Mouse (Mus musculus): Measurements from ENCODE around the gene Htr3a. TPM values are rescaled to one million over a fixed set of nuclear protein-coding genes. Genes with fewer than 3 reads are reported as not detected.

The Htr3a gene
- polyA plus RNA-seq, 1 experiment from 2014 or later, result 4.2 TPM

GRCm38 (mm10) chr9:48859828-48860525 lies 50.9 kb downstream of the Htr3a start:
- ATAC-seq, result no peak
- no peak overlapping the region for H3K4me2 ChIP-seq (ENCODE audit: low read length)
- no peak overlapping the region for H3K9ac ChIP-seq (ENCODE audit: low read length)
- no peaks in the 10 kb centered on the region for H3K27me3 ChIP-seq (replicated peaks; ENCODE audit: control insufficient read depth, insufficient read depth, low read length)
- H3K4me1 ChIP-seq (ENCODE audit: control insufficient read depth, insufficient read depth, low read length), result no peaks in the 10 kb centered on the region
- no peak overlapping the region for H3K4me3 ChIP-seq (ENCODE audit: low read depth, low read length)
- H3K36me3 ChIP-seq (ENCODE audit: control insufficient read depth, insufficient read depth, low read length), result no peaks in the 10 kb centered on the region
- DNase-seq (ENCODE audit: low spot score), result no peak
- WGBS, result 26% methylated on average over 10 of the region's 10 CpGs
- H3K27ac ChIP-seq (ENCODE audit: low read depth, low read length), result no peak overlapping the region
- no peaks in the 10 kb centered on the region for H3K9me3 ChIP-seq (replicated peaks; ENCODE audit: control insufficient read depth, low read length)

DNA sequence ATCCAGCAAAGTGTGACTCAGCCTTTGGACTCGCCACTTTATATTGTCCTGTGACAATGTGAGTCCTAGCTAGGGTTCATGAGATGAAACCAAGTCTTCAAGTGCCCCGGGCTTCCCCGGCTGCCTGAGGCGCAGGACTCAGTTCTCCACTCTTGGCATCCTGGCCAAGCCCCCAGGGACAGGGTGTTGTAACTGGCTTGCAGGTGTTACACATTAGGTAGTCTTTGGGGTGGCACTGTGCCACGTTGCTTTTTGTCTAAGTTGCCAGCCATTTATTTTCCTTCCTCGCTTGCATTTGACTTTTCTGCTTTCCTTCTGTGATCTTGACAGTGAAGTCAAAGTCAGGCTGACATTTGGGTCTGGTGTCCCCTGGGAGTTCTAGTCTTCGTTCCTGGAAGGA lies 53.0 kb downstream of the Htr3a start:
- Histone ChIP-seq H3K4me3 (ENCODE audit: low read depth, low read length) (no peak overlapping the region), H3K36me3 (ENCODE audit: control insufficient read depth, insufficient read depth, low read length) (no peaks in the 10 kb centered on the region), H3K4me1 (ENCODE audit: control insufficient read depth, insufficient read depth, low read length) (no peaks in the 10 kb centered on the region), H3K9ac (ENCODE audit: low read length) (no peak overlapping the region), H3K27ac (ENCODE audit: low read depth, low read length) (no peak overlapping the region), H3K27me3 (replicated peaks; ENCODE audit: control insufficient read depth, insufficient read depth, low read length) (no peaks in the 10 kb centered on the region), H3K4me2 (ENCODE audit: low read length) (no peak overlapping the region), H3K9me3 (replicated peaks; ENCODE audit: control insufficient read depth, low read length) (no peaks in the 10 kb centered on the region)
- 79% methylated on average over 7 of the region's 7 CpGs for WGBS
- no peak for ATAC-seq
- no peak for DNase-seq (ENCODE audit: low spot score)

- Histone ChIP-seq H3K9me3 (replicated peaks; ENCODE audit: control insufficient read depth, low read length) (no peaks in the 10 kb centered on the region), H3K36me3 (ENCODE audit: control insufficient read depth, insufficient read depth, low read length) (no peaks in the 10 kb centered on the region), H3K4me1 (ENCODE audit: control insufficient read depth, insufficient read depth, low read length) (no peaks in the 10 kb centered on the region), H3K4me3 (ENCODE audit: low read depth, low read length) (no peak overlapping the region), H3K9ac (ENCODE audit: low read length) (no peak overlapping the region), H3K4me2 (ENCODE audit: low read length) (no peak overlapping the region), H3K27me3 (replicated peaks; ENCODE audit: control insufficient read depth, insufficient read depth, low read length) (no peaks in the 10 kb centered on the region), H3K27ac (ENCODE audit: low read depth, low read length) (no peak overlapping the region)
- no peak for DNase-seq (ENCODE audit: low spot score)
- no peak for ATAC-seq
- WGBS, result 86% methylated on average over 4 of the region's 4 CpGs
Measured at GRCm38 (mm10) chr9:48856240-48856639, 54.7 kb downstream of the Htr3a start.

GRCm38 (mm10) chr9:48849531-48849930 lies 61.4 kb downstream of the Htr3a start:
- Histone ChIP-seq H3K27ac (ENCODE audit: low read depth, low read length) (no peak overlapping the region), H3K9ac (ENCODE audit: low read length) (no peak overlapping the region), H3K4me2 (ENCODE audit: low read length) (no peak overlapping the region), H3K36me3 (ENCODE audit: control insufficient read depth, insufficient read depth, low read length) (no peaks in the 10 kb centered on the region), H3K9me3 (replicated peaks; ENCODE audit: control insufficient read depth, low read length) (no peaks in the 10 kb centered on the region; the same call in 1 of the 2 replicates), H3K4me1 (ENCODE audit: control insufficient read depth, insufficient read depth, low read length) (no peaks in the 10 kb centered on the region), H3K4me3 (ENCODE audit: low read depth, low read length) (no peak overlapping the region), H3K27me3 (replicated peaks; ENCODE audit: control insufficient read depth, insufficient read depth, low read length) (no peaks in the 10 kb centered on the region)
- no peak for DNase-seq (ENCODE audit: low spot score)
- ATAC-seq, result no peak
- WGBS, result 93% methylated on average over 5 of the region's 5 CpGs

Other genes with a start within 250 kb of the Htr3a start
- 2.3 and 3.7 TPM in 2 replicates for gene Zbtb16, start 74.9 kb downstream of the Htr3a start, polyA plus RNA-seq (2014; fragmentation: Nextera tagmentation; extraction: Ambion mirVana)
- not detected in 2 replicates for gene Htr3b, start 53.9 kb upstream of the Htr3a start, polyA plus RNA-seq (2014; fragmentation: Nextera tagmentation; extraction: Ambion mirVana)
- gene Usp28, start 74.3 kb upstream of the Htr3a start, polyA plus RNA-seq (2014; fragmentation: Nextera tagmentation; extraction: Ambion mirVana), result 19.5 and 27.4 TPM in 2 replicates
- 31.7 and 33.0 TPM in 2 replicates for gene Zw10, start 144.5 kb upstream of the Htr3a start, polyA plus RNA-seq (2014; fragmentation: Nextera tagmentation; extraction: Ambion mirVana)
- 0.66 and 1.3 TPM in 2 replicates for gene Tmprss5, start 170.2 kb upstream of the Htr3a start, polyA plus RNA-seq (2014; fragmentation: Nextera tagmentation; extraction: Ambion mirVana)